Comparison of ENCODE assay signal across 9 mouse cellular contexts in genomic region chr19:58060854-58061358, GRCm38 (mm10).
DNase-seq lines count a peak whose midpoint lies in the region; ATAC-seq and TF ChIP-seq lines count a peak whose summit lies in the region.
"Had no signal": no experiment of that assay in that cellular context is flagged by ENCODE, and none has a peak within 500 bp of the region (broad histone marks: within the 10 kb centered on the region; RNA-seq: fewer than 3 reads in every experiment).

No protein-coding gene starts in this region.

- H3K4me2 ChIP-seq in intestine, embryonic 15.5 days (replicated peaks) = peak overlapping the region; percentile 26
- no peak overlapping the region for H3K4me2 ChIP-seq in intestine, postnatal 0 days (replicated peaks; ENCODE audit: low read depth)
- H3K4me2 ChIP-seq in intestine, embryonic 16.5 days (ENCODE audit: low read depth, low read length) = no peak overlapping the region

- no peak overlapping the region for H3K9ac ChIP-seq in intestine, embryonic 15.5 days
- no peak overlapping the region for H3K9ac ChIP-seq in intestine, postnatal 0 days (ENCODE audit: low read depth, low read length)
- H3K9ac ChIP-seq in intestine, embryonic 16.5 days (ENCODE audit: low read depth, low read length) = no peak overlapping the region

- H3K36me3 ChIP-seq in intestine, embryonic 15.5 days = 0 out of 2 replicates have a peak, but pooled peaks cover under 1% of the 10 kb centered on the region
- H3K36me3 ChIP-seq in intestine, postnatal 0 days (ENCODE audit: control insufficient read depth, insufficient read depth) = no peaks in the 10 kb centered on the region
- H3K36me3 ChIP-seq in forebrain, embryonic 10.5 days (replicated peaks) = no peaks in the 10 kb centered on the region
- H3K36me3 ChIP-seq in intestine, embryonic 16.5 days (ENCODE audit: control insufficient read depth, insufficient read depth, low read length) = no peaks in the 10 kb centered on the region
- H3K36me3 ChIP-seq: G1E had no signal

- H3K27ac ChIP-seq in intestine, embryonic 15.5 days = no peak overlapping the region
- no peak overlapping the region for H3K27ac ChIP-seq in intestine, postnatal 0 days (ENCODE audit: low read depth, low read length)
- peak overlapping the region; percentile 9; the same call in 1 of the 2 replicates for H3K27ac ChIP-seq in forebrain, embryonic 10.5 days
- H3K27ac ChIP-seq in intestine, embryonic 16.5 days (ENCODE audit: low read length) = no peak overlapping the region

- no peak for ATAC-seq in intestine, embryonic 15.5 days
- ATAC-seq in intestine, postnatal 0 days = no peak
- 0 out of 2 replicates have a peak, but pooled peaks have one; percentile 26 for ATAC-seq in intestine, embryonic 16.5 days
- no peak for ATAC-seq in megakaryocyte progenitor cell, adult 5-6 weeks (replicated peaks; ENCODE audit: poor library complexity)

- no peaks in the 10 kb centered on the region for H3K9me3 ChIP-seq in intestine, embryonic 15.5 days
- no peaks in the 10 kb centered on the region for H3K9me3 ChIP-seq in intestine, postnatal 0 days (ENCODE audit: control insufficient read depth)
- H3K9me3 ChIP-seq in forebrain, embryonic 10.5 days = no peaks in the 10 kb centered on the region
- no peaks in the 10 kb centered on the region for H3K9me3 ChIP-seq in intestine, embryonic 16.5 days (ENCODE audit: control insufficient read depth, low read length)

- H3K4me1 ChIP-seq in intestine, embryonic 15.5 days (replicated peaks) = peaks cover 9% of the 10 kb centered on the region
- 0 out of 2 replicates have a peak, but pooled peaks cover 2% of the 10 kb centered on the region for H3K4me1 ChIP-seq in intestine, postnatal 0 days (replicated peaks; ENCODE audit: control insufficient read depth, insufficient read depth, low read length)
- H3K4me1 ChIP-seq in forebrain, embryonic 10.5 days = peaks cover 57% of the 10 kb centered on the region
- peaks cover 8% of the 10 kb centered on the region for H3K4me1 ChIP-seq in intestine, embryonic 16.5 days (ENCODE audit: control insufficient read depth, insufficient read depth, low read length)

- DNase-seq in forebrain, embryonic 10.5 days (ENCODE audit: extremely low spot score, low spot score) = peak; percentile 57
- peak; percentile 59 for DNase-seq in neural tube, embryonic 10.5 days (ENCODE audit: extremely low spot score, low spot score)
- DNase-seq in adrenal gland, adult (ENCODE audit: inconsistent age in 2 of 2, low spot score in 1 of 2) = no peak
- DNase-seq in right cerebral cortex, postnatal 4 days = no peak

- H3K4me3 ChIP-seq in intestine, embryonic 15.5 days (replicated peaks) = no peak overlapping the region
- H3K4me3 ChIP-seq in intestine, postnatal 0 days (ENCODE audit: low read depth, low read length) = no peak overlapping the region
- peak overlapping the region; percentile 27; the same call in 1 of the 2 replicates for H3K4me3 ChIP-seq in forebrain, embryonic 10.5 days
- H3K4me3 ChIP-seq in intestine, embryonic 16.5 days (ENCODE audit: low read length) = no peak overlapping the region

- no peak for TF ChIP-seq CTCF in intestine, postnatal 0 days (IDR thresholded peaks at IDR 0.05; ENCODE audit: low read depth)

- 38% methylated on average over 15 of the region's 15 CpGs for WGBS in intestine, embryonic 15.5 days
- 52% methylated on average over 15 of the region's 15 CpGs for WGBS in intestine, postnatal 0 days
- WGBS in forebrain, embryonic 10.5 days = 16% methylated on average over 15 of the region's 15 CpGs
- 31% methylated on average over 15 of the region's 15 CpGs for WGBS in intestine, embryonic 16.5 days

- H3K27me3 ChIP-seq in intestine, embryonic 15.5 days (replicated peaks) = no peaks in the 10 kb centered on the region
- no peaks in the 10 kb centered on the region for H3K27me3 ChIP-seq in intestine, postnatal 0 days (replicated peaks; ENCODE audit: control insufficient read depth, insufficient read depth, low read length)
- H3K27me3 ChIP-seq in forebrain, embryonic 10.5 days (ENCODE audit: poor library complexity, severe bottlenecking) = peaks cover 35% of the 10 kb centered on the region
- no peaks in the 10 kb centered on the region for H3K27me3 ChIP-seq in intestine, embryonic 16.5 days (replicated peaks; ENCODE audit: control insufficient read depth, insufficient read depth, low read length)

Comparison
In these comparisons a context has a peak if more than half of its experiments do, and no peak if none do; other contexts are left out.
1. DNase-seq: peak in forebrain, embryonic 10.5 days (single experiment) and neural tube, embryonic 10.5 days (single experiment); none in adrenal gland, adult (0 of 2) and right cerebral cortex, postnatal 4 days (single experiment).